Mouse (Mus musculus) colon, adult 2 months (tissue): ENCODE measurements around the gene Fthl17d. TPM values are rescaled to one million over a fixed set of nuclear protein-coding genes. Genes with fewer than 3 reads are reported as not detected.

Experiments used
- polyA plus RNA-seq: library from polyadenylated mRNA; depleted of rRNA; stranded (reverse); fragments of >200 nt; gene quantifications from 2 replicates; pipeline ENCODE4 v1.2.3, GENCODE M21; 2012; rRNA removed

The Fthl17d gene
- polyA plus RNA-seq, result not detected in 2 replicates

GRCm38 (mm10) chrX:8986655-8987054 lies at the start of gene Fthl17d:
Fthl17d (minus strand) TSS chrX:8986755.

GRCm38 (mm10) chrX:9033193-9033592 lies 46.6 kb upstream of the Fthl17d start, which contains the start of gene Fthl17e:
Fthl17e (plus strand) TSS chrX:9033493.

GRCm38 (mm10) chrX:8976459-8976858 lies 10.1 kb downstream of the Fthl17d start, which contains the start of gene Fthl17c:
Fthl17c (minus strand) TSS chrX:8976559.

GRCm38 (mm10) chrX:8962875-8963274 lies 23.7 kb downstream of the Fthl17d start, which contains the start of gene Fthl17b:
Fthl17b (minus strand) TSS chrX:8962975.

Other genes with a start within 250 kb of the Fthl17d start
- not detected in 2 replicates for gene Ssx9, start 238.3 kb downstream of the Fthl17d start, polyA plus RNA-seq
- gene Ssxb5, start 183.1 kb downstream of the Fthl17d start, polyA plus RNA-seq, result not detected in 2 replicates
- gene Gm6592, start 142.8 kb downstream of the Fthl17d start, polyA plus RNA-seq, result not detected in 2 replicates
- not detected in 2 replicates for gene Gm5751, start 112.5 kb downstream of the Fthl17d start, polyA plus RNA-seq
- 2.8 TPM in 2 replicates for gene B630019K06Rik, start 94.4 kb downstream of the Fthl17d start, polyA plus RNA-seq
- not detected in 2 replicates for gene Fthl17b, start 23.8 kb downstream of the Fthl17d start, polyA plus RNA-seq
- gene Fthl17c, start 10.2 kb downstream of the Fthl17d start, polyA plus RNA-seq, result not detected in 2 replicates
- not detected in 2 replicates for gene Fthl17e, start 46.7 kb upstream of the Fthl17d start, polyA plus RNA-seq
- gene Fthl17f, start 76.3 kb upstream of the Fthl17d start, polyA plus RNA-seq, result not detected in 2 replicates
- not detected in 2 replicates for gene 4930402K13Rik, start 117.8 kb upstream of the Fthl17d start, polyA plus RNA-seq
- 1.4 and 1.5 TPM in 2 replicates for gene Lancl3, start 213.1 kb upstream of the Fthl17d start, polyA plus RNA-seq